Mouse (Mus musculus) E14TG2a.4 (cell line): ENCODE measurements around the gene Plcb4.

Experiments used
- CTCF ChIP-seq: conservative IDR thresholded peaks from 2 replicates; pipeline ENCODE4 v1.5.1; 2014; ENCODE audit warnings: low read length
- NANOG ChIP-seq: IDR thresholded peaks from 2 replicates; pipeline ENCODE4 v1.6.1; 2014; ENCODE audit warnings: borderline replicate concordance, low read length, mixed read lengths

GRCm38 (mm10) chr2:135888206-135888605 lies 229.4 kb downstream of the Plcb4 start:
- TF ChIP-seq CTCF = no peak
- TF ChIP-seq NANOG = no peak
